Mouse (Mus musculus): Measurements from ENCODE around the gene Qrich1.

GRCm38 (mm10) chr9:108469845-108470244 lies 46.8 kb upstream of the Qrich1 start:
- TF ChIP-seq CTCF (conservative IDR thresholded peaks at IDR 0.05; ENCODE audit: low read length) (no peak), NANOG (IDR thresholded peaks at IDR 0.05; ENCODE audit: borderline replicate concordance, low read length) (no peak), POU5F1 (IDR thresholded peaks at IDR 0.05; ENCODE audit: borderline replicate concordance, low read length) (no peak)
